Mouse (Mus musculus) heart, adult 2 months (tissue): ENCODE measurements around the gene Rubcn.

Experiments
- CTCF ChIP-seq: fragments of 200-600 bp; IDR thresholded peaks from 2 replicates; pipeline ENCODE4 v1.8.1; 2022; ENCODE audit warnings: antibody characterized with exemption, mild to moderate bottlenecking, moderate library complexity
- POLR2A ChIP-seq: fragments of 200-500 bp; IDR thresholded peaks from 2 replicates; pipeline ENCODE4 v1.6.1; 2011; ENCODE audit warnings: mild to moderate bottlenecking, low read depth, low read length, control low read depth; ENCODE audit not compliant: insufficient read depth

GRCm38 (mm10) chr16:32803252-32803853, 74.2 kb downstream of the Rubcn start:
- TF ChIP-seq POLR2A (no peak), CTCF (no peak)
